Mouse (Mus musculus) monocyte, adult 2 months (primary cell): ENCODE measurements around the gene Nckap1.
A peak's percentile ranks its signal among the peaks of the same experiment; 100 is the strongest.

Experiments
- DNase-seq, 2 experiments: peaks; one replicate each; pipeline ENCODE4 v3.0.0; 2022; ENCODE audit warnings: low spot score in 2 of 2, low read depth in 1 of 2

Gene Nckap1

GRCm38 (mm10) chr2:80581043-80581711 is at the start of gene Nckap1:
Nckap1 (minus strand) TSS chr2:80581380.
- DNase-seq, result peak in 1 of 2 experiments; percentile 5

GRCm38 (mm10) chr2:80624523-80624922 is 43.3 kb upstream of the Nckap1 start:
- no peak for DNase-seq

- DNase-seq, result no peak
Measured at GRCm38 (mm10) chr2:80621921-80622320, 40.7 kb upstream of the Nckap1 start.

- no peak for DNase-seq
Measured at GRCm38 (mm10) chr2:80618991-80619390, 37.8 kb upstream of the Nckap1 start.

- peak; percentile 37 to 53 for DNase-seq
Measured at GRCm38 (mm10) chr2:80616854-80617737, 35.9 kb upstream of the Nckap1 start, which contains the start of the genes Dusp19 and Nup35. Dusp19 (plus strand) TSS chr2:80617045. Nup35 (plus strand) TSS chr2:80617236.

GRCm38 (mm10) chr2:80612796-80613195 is 31.6 kb upstream of the Nckap1 start:
- DNase-seq, result no peak

- no peak for DNase-seq
Measured at GRCm38 (mm10) chr2:80612286-80612685, 31.1 kb upstream of the Nckap1 start.

- DNase-seq, result no peak
Measured at GRCm38 (mm10) chr2:80603771-80604426, 22.7 kb upstream of the Nckap1 start.

GRCm38 (mm10) chr2:80602756-80603155 is 21.6 kb upstream of the Nckap1 start:
- no peak for DNase-seq

- DNase-seq, result no peak
Measured at GRCm38 (mm10) chr2:80600611-80601010, 19.4 kb upstream of the Nckap1 start.

- no peak for DNase-seq
Measured at GRCm38 (mm10) chr2:80599850-80600249, 18.7 kb upstream of the Nckap1 start.

GRCm38 (mm10) chr2:80596960-80597359 is 15.8 kb upstream of the Nckap1 start:
- no peak for DNase-seq

GRCm38 (mm10) chr2:80594215-80594918 is 13.2 kb upstream of the Nckap1 start:
- DNase-seq, result no peak

- no peak for DNase-seq
Measured at GRCm38 (mm10) chr2:80582356-80582755, 1.2 kb upstream of the Nckap1 start.

GRCm38 (mm10) chr2:80580311-80580961 is 744 bp downstream of the Nckap1 start:
- DNase-seq, result no peak

- DNase-seq, result peak in 1 of 2 experiments; percentile 5
Measured at GRCm38 (mm10) chr2:80579253-80579891, 1.8 kb downstream of the Nckap1 start.

GRCm38 (mm10) chr2:80577286-80577685 is 3.9 kb downstream of the Nckap1 start:
- DNase-seq, result no peak

- no peak for DNase-seq
Measured at GRCm38 (mm10) chr2:80570656-80571055, 10.5 kb downstream of the Nckap1 start.

GRCm38 (mm10) chr2:80567411-80567810 is 13.8 kb downstream of the Nckap1 start:
- no peak for DNase-seq

GRCm38 (mm10) chr2:80562253-80562652 is 18.9 kb downstream of the Nckap1 start:
- no peak for DNase-seq
